In genomic region chrX:47010087-47010486, GRCm38 (mm10) we compare ENCODE assay signal across 16 mouse cellular contexts.
"Had no signal": no experiment of that assay in that cellular context is flagged by ENCODE, and none has a peak within 500 bp of the region (broad histone marks: within the 10 kb centered on the region; RNA-seq: fewer than 3 reads in every experiment).

No protein-coding gene starts in this region.

- H3K27ac ChIP-seq: neural tube, embryonic 12.5 days; neural tube, embryonic 13.5 days; neural tube, embryonic 15.5 days; stomach, embryonic 15.5 days had no signal

- H3K4me3 ChIP-seq: neural tube, embryonic 12.5 days; neural tube, embryonic 13.5 days; neural tube, embryonic 15.5 days; stomach, embryonic 15.5 days had no signal

- H3K9ac ChIP-seq: neural tube, embryonic 12.5 days; neural tube, embryonic 13.5 days; neural tube, embryonic 15.5 days; stomach, embryonic 15.5 days had no signal

- H3K4me2 ChIP-seq: neural tube, embryonic 12.5 days; neural tube, embryonic 13.5 days; neural tube, embryonic 15.5 days; stomach, embryonic 15.5 days had no signal

- H3K36me3 ChIP-seq: neural tube, embryonic 12.5 days; neural tube, embryonic 13.5 days; neural tube, embryonic 15.5 days; stomach, embryonic 15.5 days had no signal

- H3K9me3 ChIP-seq: neural tube, embryonic 12.5 days; neural tube, embryonic 13.5 days; neural tube, embryonic 15.5 days; stomach, embryonic 15.5 days had no signal

- H3K4me1 ChIP-seq: neural tube, embryonic 12.5 days; neural tube, embryonic 13.5 days; neural tube, embryonic 15.5 days; stomach, embryonic 15.5 days had no signal

- H3K27me3 ChIP-seq: neural tube, embryonic 12.5 days; neural tube, embryonic 13.5 days; neural tube, embryonic 15.5 days; stomach, embryonic 15.5 days had no signal

- DNase-seq: retina, postnatal 1 day; right cerebral cortex, adult 18-20 months; right cerebral cortex, postnatal 14 days; right cerebral cortex, postnatal 25 days; right cerebral cortex, postnatal 4 days; spleen, adult 18-20 months; thymus, adult 18-20 months; thymus, adult 2 months; thymus, postnatal 14 days; thymus, postnatal 25 days; thymus, postnatal 36 days; thymus, postnatal 4 days had no signal
